Comparison of ENCODE assay signal across 9 mouse cellular contexts in genomic region chr1:89967585-89967984, GRCm38 (mm10). TPM values are rescaled to one million over a fixed set of nuclear protein-coding genes. Genes with fewer than 3 reads are reported as not detected.
DNase-seq lines count a peak whose midpoint lies in the region; ATAC-seq and TF ChIP-seq lines count a peak whose summit lies in the region.
"Had no signal": no experiment of that assay in that cellular context is flagged by ENCODE, and none has a peak within 500 bp of the region (broad histone marks: within the 10 kb centered on the region; RNA-seq: fewer than 3 reads in every experiment).

No protein-coding gene starts in this region.

- no peak for ATAC-seq in kidney, postnatal 0 days (replicated peaks; ENCODE audit: low FRiP score, low read depth)
- no peak for ATAC-seq in embryonic facial prominence, embryonic 14.5 days (ENCODE audit: low read depth)
- ATAC-seq in hindbrain, embryonic 14.5 days (ENCODE audit: low FRiP score), result no peak
- ATAC-seq in neural tube, embryonic 12.5 days (ENCODE audit: low FRiP score, low read depth), result no peak
- ATAC-seq in granulocyte monocyte progenitor cell, adult 5-6 weeks (replicated peaks; ENCODE audit: poor library complexity, severe bottlenecking), result no peak

- H3K9me3 ChIP-seq in kidney, postnatal 0 days (replicated peaks; ENCODE audit: low read length), result no peaks in the 10 kb centered on the region
- no peaks in the 10 kb centered on the region for H3K9me3 ChIP-seq in embryonic facial prominence, embryonic 14.5 days (ENCODE audit: control insufficient read depth, low read length)
- H3K9me3 ChIP-seq in hindbrain, embryonic 14.5 days (ENCODE audit: control insufficient read depth, low read length), result no peaks in the 10 kb centered on the region
- H3K9me3 ChIP-seq in neural tube, embryonic 12.5 days, result no peaks in the 10 kb centered on the region
- H3K9me3 ChIP-seq: megakaryocyte, embryonic 14.5 days had no signal

- DNase-seq in kidney, postnatal 0 days (ENCODE audit: low spot score), result no peak
- no peak for DNase-seq in kidney, postnatal 25 days
- DNase-seq in embryonic facial prominence, embryonic 14.5 days (ENCODE audit: low spot score), result no peak
- no peak for DNase-seq in hindbrain, embryonic 14.5 days (ENCODE audit: low spot score)
- DNase-seq in kidney, adult 18-20 months, result no peak

- WGBS in kidney, postnatal 0 days, result 21% methylated on average over 9 of the region's 9 CpGs
- 27% methylated on average over 9 of the region's 9 CpGs for WGBS in embryonic facial prominence, embryonic 14.5 days
- whole genome bisulfite sequencing in hindbrain, embryonic 14.5 days, result 14% methylated on average over 9 of the region's 9 CpGs
- 17% methylated on average over 9 of the region's 9 CpGs for WGBS in neural tube, embryonic 12.5 days

- no peak overlapping the region for H3K4me3 ChIP-seq in kidney, postnatal 0 days (replicated peaks; ENCODE audit: low read depth, low read length)
- H3K4me3 ChIP-seq in embryonic facial prominence, embryonic 14.5 days (ENCODE audit: low read depth, low read length), result peak overlapping the region; percentile 62
- peak overlapping the region; percentile 61 for H3K4me3 ChIP-seq in hindbrain, embryonic 14.5 days (replicated peaks; ENCODE audit: low read length)
- H3K4me3 ChIP-seq in neural tube, embryonic 12.5 days, result peak overlapping the region; percentile 59; the same call in 1 of the 2 replicates

- H3K9ac ChIP-seq in kidney, postnatal 0 days (ENCODE audit: low read depth, low read length), result peak overlapping the region; percentile 18; the same call in 1 of the 2 replicates
- H3K9ac ChIP-seq in embryonic facial prominence, embryonic 14.5 days (ENCODE audit: low read depth, low read length), result 0 out of 2 replicates have a peak overlapping the region, but pooled peaks have one; percentile 72
- H3K9ac ChIP-seq in hindbrain, embryonic 14.5 days, result peak overlapping the region; percentile 74
- no peak overlapping the region for H3K9ac ChIP-seq in neural tube, embryonic 12.5 days

- no peaks in the 10 kb centered on the region for H3K36me3 ChIP-seq in kidney, postnatal 0 days (ENCODE audit: insufficient read depth, low read length)
- no peaks in the 10 kb centered on the region for H3K36me3 ChIP-seq in embryonic facial prominence, embryonic 14.5 days (ENCODE audit: control insufficient read depth, insufficient read depth, low read length)
- no peaks in the 10 kb centered on the region for H3K36me3 ChIP-seq in hindbrain, embryonic 14.5 days (replicated peaks; ENCODE audit: control insufficient read depth, insufficient read depth)
- H3K36me3 ChIP-seq in neural tube, embryonic 12.5 days, result no peaks in the 10 kb centered on the region

- peak overlapping the region; percentile 95 for H3K4me2 ChIP-seq in kidney, postnatal 0 days (ENCODE audit: low read length)
- peak overlapping the region; percentile 97 for H3K4me2 ChIP-seq in embryonic facial prominence, embryonic 14.5 days (ENCODE audit: low read depth, low read length)
- peak overlapping the region; percentile 88 for H3K4me2 ChIP-seq in hindbrain, embryonic 14.5 days (replicated peaks)
- H3K4me2 ChIP-seq in neural tube, embryonic 12.5 days (replicated peaks), result peak overlapping the region; percentile 97

- TF ChIP-seq CTCF in kidney, postnatal 0 days (IDR thresholded peaks at IDR 0.05; ENCODE audit: low read depth), result no peak

- H3K27me3 ChIP-seq in kidney, postnatal 0 days (ENCODE audit: insufficient read depth, low read length), result peaks cover 43% of the 10 kb centered on the region
- H3K27me3 ChIP-seq in embryonic facial prominence, embryonic 14.5 days (replicated peaks; ENCODE audit: control insufficient read depth, insufficient read depth, low read length), result peaks cover 59% of the 10 kb centered on the region
- peaks cover 44% of the 10 kb centered on the region for H3K27me3 ChIP-seq in hindbrain, embryonic 14.5 days (ENCODE audit: control insufficient read depth, insufficient read depth, low read length)
- peaks cover 47% of the 10 kb centered on the region for H3K27me3 ChIP-seq in neural tube, embryonic 12.5 days (replicated peaks)

- H3K4me1 ChIP-seq in kidney, postnatal 0 days (replicated peaks; ENCODE audit: insufficient read depth, low read length), result peaks cover 2% of the 10 kb centered on the region; the same call in 1 of the 2 replicates
- H3K4me1 ChIP-seq in embryonic facial prominence, embryonic 14.5 days (ENCODE audit: control insufficient read depth, insufficient read depth, low read length), result no peaks in the 10 kb centered on the region
- peaks cover 15% of the 10 kb centered on the region for H3K4me1 ChIP-seq in hindbrain, embryonic 14.5 days (replicated peaks; ENCODE audit: control insufficient read depth, insufficient read depth, low read length)
- peaks cover 33% of the 10 kb centered on the region for H3K4me1 ChIP-seq in neural tube, embryonic 12.5 days

- H3K27ac ChIP-seq in kidney, postnatal 0 days, result no peak overlapping the region
- H3K27ac ChIP-seq in embryonic facial prominence, embryonic 14.5 days (replicated peaks; ENCODE audit: low read depth, low read length), result no peak overlapping the region
- peak overlapping the region; percentile 66; the same call in 1 of the 2 replicates for H3K27ac ChIP-seq in hindbrain, embryonic 14.5 days
- no peak overlapping the region for H3K27ac ChIP-seq in neural tube, embryonic 12.5 days

RNA-seq across cellular contexts. Expression of gene Gbx2, which starts 36.6 kb away (rescaled TPM):
- polyA plus RNA-seq in kidney, postnatal 0 days (2015; fragmentation: Nextera tagmentation; extraction: Ambion mirVana), result not detected in 2 replicates
- 0.18 and 0.39 TPM in 2 replicates for polyA plus RNA-seq in embryonic facial prominence, embryonic 14.5 days (2014; fragmentation: Nextera tagmentation; extraction: Ambion mirVana)
- polyA plus RNA-seq in hindbrain, embryonic 14.5 days (2014; fragmentation: Nextera tagmentation; extraction: Ambion mirVana), result 40.6 and 41.6 TPM in 2 replicates
- 78.5 and 91.6 TPM in 2 replicates for polyA plus RNA-seq in neural tube, embryonic 12.5 days (2016; fragmentation: Nextera tagmentation; extraction: Ambion mirVana)
- total RNA-seq in granulocyte monocyte progenitor cell, adult 5-6 weeks (2014; fragmentation: Nextera tagmentation), result 1.2 TPM in 1 of 2 replicates, not detected in the other
- total RNA-seq in granulocyte monocyte progenitor cell, adult 5-6 weeks (2017), result 0.47 and 2.7 TPM in 2 replicates

RNA-seq across cellular contexts. Expression of gene Asb18, which starts 46.9 kb away (rescaled TPM):
- polyA plus RNA-seq in kidney, postnatal 0 days (2015; fragmentation: Nextera tagmentation; extraction: Ambion mirVana), result not detected in 2 replicates
- 0.08 and 0.31 TPM in 2 replicates for polyA plus RNA-seq in embryonic facial prominence, embryonic 14.5 days (2014; fragmentation: Nextera tagmentation; extraction: Ambion mirVana)
- 0.30 and 0.66 TPM in 2 replicates for polyA plus RNA-seq in hindbrain, embryonic 14.5 days (2014; fragmentation: Nextera tagmentation; extraction: Ambion mirVana)
- 0.79 and 0.94 TPM in 2 replicates for polyA plus RNA-seq in neural tube, embryonic 12.5 days (2016; fragmentation: Nextera tagmentation; extraction: Ambion mirVana)
- not detected in 2 replicates for total RNA-seq in granulocyte monocyte progenitor cell, adult 5-6 weeks (2014; fragmentation: Nextera tagmentation)
- total RNA-seq in granulocyte monocyte progenitor cell, adult 5-6 weeks (2017), result not detected in 2 replicates
- polyA plus RNA-seq: large intestine, adult 2 months had no signal

Comparison
In these comparisons a context has a peak if more than half of its experiments do, and no peak if none do; other contexts are left out.
1. RNA of gene Gbx2, which starts 36.6 kb away (polyA plus RNA-seq): 78.5 to 91.6 TPM in neural tube, embryonic 12.5 days and 40.6 to 41.6 TPM in hindbrain, embryonic 14.5 days; 0.18 to 0.39 TPM in embryonic facial prominence, embryonic 14.5 days and not detected in kidney, postnatal 0 days; every median in the first group is over 10 times any median in the second.
2. Peak in every context shown above with its lines, with median percentiles within 50 percentile points of each other: H3K4me2 ChIP-seq.